Mouse (Mus musculus) adrenal gland (tissue): ENCODE data around the gene Aldh1l2.

Source experiments
- intact Hi-C: fragments of 180-260 bp; cut with DNase I; formaldehyde crosslinking; loops from one replicate; pipeline ENCODE4 v1.15.1; 2025

Gene Aldh1l2

GRCm38 (mm10) chr10:83475226-83475625, 58.7 kb downstream of the Aldh1l2 start:
- intact Hi-C loops: no loop called here

- intact Hi-C loops: no loop called here
Observed at GRCm38 (mm10) chr10:83457531-83457930, 76.4 kb downstream of the Aldh1l2 start.

GRCm38 (mm10) chr10:83448582-83448981, 85.4 kb downstream of the Aldh1l2 start:
- intact Hi-C loops: no loop called here
